Mouse (Mus musculus) CD4-positive naive resting alpha-beta T cell, adult 76 days (primary cell): ENCODE measurements around the gene Rabep2. TPM values are rescaled to one million over a fixed set of nuclear protein-coding genes. Genes with fewer than 3 reads are reported as not detected.

Source experiments
- total RNA-seq: library from RNA; stranded (reverse); gene quantifications from one replicate; pipeline ENCODE4 v1.2.4, GENCODE M21; 2023

Gene Rabep2
- 44.7 TPM for total RNA-seq

DNA sequence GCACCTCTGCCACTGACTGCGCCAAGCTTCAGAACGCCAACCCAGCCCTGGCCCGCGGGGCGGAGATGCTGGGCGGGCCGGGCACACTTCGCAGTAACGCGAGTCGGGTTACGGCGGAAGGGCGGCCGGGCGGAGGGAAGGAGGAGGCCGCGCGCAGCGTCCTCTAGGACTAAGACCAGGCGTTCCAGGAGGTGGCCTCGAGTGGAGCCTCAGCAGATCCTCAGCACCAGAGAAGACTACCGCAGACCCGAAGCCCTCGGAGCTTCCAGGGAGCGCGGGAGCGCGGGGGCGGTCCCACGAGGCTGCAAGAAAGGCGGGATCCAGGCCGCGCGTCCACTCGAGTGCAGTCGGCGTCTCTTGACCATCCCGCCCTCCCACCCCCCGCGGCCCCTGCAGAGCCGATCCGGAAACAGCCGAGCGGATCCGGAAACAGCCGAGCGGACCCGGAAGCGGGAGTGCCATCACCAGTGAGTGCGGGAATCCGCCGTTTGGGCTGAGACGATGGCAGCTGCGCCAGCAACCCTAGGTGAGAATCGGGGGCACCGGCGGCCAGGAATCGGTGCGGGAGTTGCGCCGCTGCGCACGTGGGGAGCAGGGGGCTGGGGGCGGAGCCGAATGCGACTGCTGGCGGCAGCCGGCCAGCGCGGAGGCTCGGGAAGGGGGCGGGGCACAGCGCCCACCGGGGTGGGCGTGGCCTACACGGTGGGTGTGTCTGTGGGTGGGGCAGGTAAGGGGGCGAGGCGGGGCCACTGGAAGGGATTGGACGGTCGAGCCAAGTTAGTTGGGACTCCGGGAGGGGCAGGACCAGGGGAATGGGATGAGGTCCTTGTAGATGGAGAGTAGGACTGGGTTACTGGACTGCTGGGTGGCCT is at the start of gene Rabep2:
Gene Rabep2 (plus strand): TSS at position 129 of the 872 bp plus-strand sequence.

GRCm38 (mm10) chr7:126396298-126397119 is 32.0 kb upstream of the Rabep2 start, which contains the start of gene Nfatc2ip:
Gene Nfatc2ip (minus strand): TSS chr7:126396737.

DNA sequence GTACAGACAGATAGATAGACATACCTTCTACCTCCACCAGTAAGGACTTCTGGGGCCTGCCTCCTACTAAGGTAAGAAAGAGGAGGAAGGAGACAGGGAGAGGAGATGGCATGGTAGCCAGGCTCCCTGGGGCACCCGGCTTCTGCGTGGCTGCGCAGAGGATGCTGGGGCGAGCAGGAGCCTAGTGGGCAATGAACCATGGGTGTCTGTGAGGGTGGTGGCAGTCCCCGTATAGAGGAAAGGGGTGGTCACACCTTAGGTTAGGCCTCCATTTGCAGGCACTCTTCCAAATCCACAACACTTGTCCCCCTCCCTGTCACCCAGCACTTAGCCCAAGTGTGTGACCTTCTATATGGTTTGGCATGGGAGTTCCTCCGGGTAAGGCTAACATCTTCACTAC is 13.8 kb upstream of the Rabep2 start, which contains the start of gene Cd19:
Gene Cd19 (minus strand): TSS at position 165 of the 400 bp plus-strand sequence.

DNA sequence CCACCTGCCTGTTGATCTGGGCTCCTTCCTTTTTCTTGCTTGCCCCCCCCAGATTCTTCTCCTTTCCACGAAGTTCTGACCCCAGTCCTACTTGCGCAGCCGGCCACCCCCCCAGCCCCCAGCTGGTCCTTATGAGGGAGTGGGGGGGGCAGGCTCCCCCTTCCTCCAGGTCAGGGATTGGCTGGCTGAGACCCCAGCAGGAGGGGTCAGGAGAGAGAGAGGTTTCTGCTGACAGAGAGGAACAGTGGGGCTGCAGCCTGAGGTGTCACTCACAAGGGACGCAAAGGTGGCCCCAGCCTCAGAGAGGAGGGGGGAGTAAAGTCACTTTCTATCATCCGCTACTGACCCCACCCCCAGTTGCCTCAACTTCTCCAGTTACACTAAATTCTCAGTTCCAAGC is 34.4 kb downstream of the Rabep2 start, which contains the start of gene Atp2a1:
Gene Atp2a1 (minus strand): TSS at position 105 of the 400 bp plus-strand sequence.

DNA sequence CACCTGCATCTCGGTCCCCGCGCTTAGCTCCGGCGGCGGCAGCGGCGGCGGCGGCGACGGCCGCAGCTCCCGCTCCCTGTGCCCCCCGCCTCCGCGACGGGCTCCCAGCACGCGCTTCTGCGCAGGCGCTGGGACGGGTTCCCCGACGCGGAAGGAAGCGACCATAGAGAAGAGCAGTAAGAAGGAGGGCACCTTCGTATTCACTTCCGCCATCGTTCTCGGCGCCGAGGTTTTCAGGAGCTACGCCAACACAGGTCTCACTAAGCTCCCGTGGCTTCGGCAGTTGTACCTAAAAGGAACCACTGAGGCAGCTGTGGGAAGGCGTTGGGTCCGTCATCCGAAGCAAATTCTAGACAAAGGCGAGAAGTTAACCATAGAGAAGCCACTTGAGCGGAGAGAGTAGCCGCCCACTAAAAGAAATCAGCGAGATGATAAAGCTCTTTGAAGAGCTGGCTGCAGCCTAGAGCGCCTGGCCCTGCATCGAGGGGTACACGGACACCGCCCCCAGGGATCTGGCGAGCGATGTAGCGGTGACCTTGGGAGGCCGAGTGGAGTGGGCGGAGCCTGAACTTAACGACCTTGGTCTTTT is 46.5 kb downstream of the Rabep2 start, which contains the start of gene Sh2b1:
Gene Sh2b1 (minus strand): TSS at position 432 of the 589 bp plus-strand sequence.

GRCm38 (mm10) chr7:126487052-126487483 is 58.5 kb downstream of the Rabep2 start, which contains the start of gene Tufm:
Gene Tufm (plus strand): TSS chr7:126487361.

Other genes starting within 250 kb of the Rabep2 start
- gene Xpo6, start 228.3 kb upstream of the Rabep2 start, total RNA-seq: 226 TPM
- gene Sbk1, start 156.1 kb upstream of the Rabep2 start, total RNA-seq: 43.1 TPM
- gene Lat, start 59.2 kb upstream of the Rabep2 start, total RNA-seq: 637 TPM
- gene Spns1, start 51.3 kb upstream of the Rabep2 start, total RNA-seq: 56.5 TPM
- 17.0 TPM for gene Nfatc2ip, start 32.0 kb upstream of the Rabep2 start, total RNA-seq
- 69.0 TPM for gene Cd19, start 13.9 kb upstream of the Rabep2 start, total RNA-seq
- 1.1 TPM for gene Atp2a1, start 34.3 kb downstream of the Rabep2 start, total RNA-seq
- gene Sh2b1, start 46.7 kb downstream of the Rabep2 start, total RNA-seq: 78.7 TPM
- gene Tufm, start 58.6 kb downstream of the Rabep2 start, total RNA-seq: 39.3 TPM
- 217 TPM for gene Atxn2l, start 74.7 kb downstream of the Rabep2 start, total RNA-seq
- 106 TPM for gene Eif3c, start 137.7 kb downstream of the Rabep2 start, total RNA-seq
- 4.6 TPM for gene Apobr, start 156.2 kb downstream of the Rabep2 start, total RNA-seq
- gene Cln3, start 157.1 kb downstream of the Rabep2 start, total RNA-seq: 90.5 TPM
- not detected for gene Il27, start 166.2 kb downstream of the Rabep2 start, total RNA-seq
- gene Nupr1, start 202.1 kb downstream of the Rabep2 start, total RNA-seq: not detected
- gene Sgf29, start 220.6 kb downstream of the Rabep2 start, total RNA-seq: 58.8 TPM
- gene Sult1a1, start 247.7 kb downstream of the Rabep2 start, total RNA-seq: 0.59 TPM